ENCODE assay signal across 9 mouse cellular contexts in genomic region chr5:49090122-49090680, GRCm38 (mm10).
DNase-seq lines count a peak whose midpoint lies in the region; ATAC-seq and TF ChIP-seq lines count a peak whose summit lies in the region.
"Had no signal": no experiment of that assay in that cellular context is flagged by ENCODE, and none has a peak within 500 bp of the region (broad histone marks: within the 10 kb centered on the region; RNA-seq: fewer than 3 reads in every experiment).

No protein-coding gene starts in this region.

- ATAC-seq in forebrain, embryonic 12.5 days (ENCODE audit: low FRiP score) = peak; percentile 84
- peak; percentile 84; the same call in 1 of the 2 replicates for ATAC-seq in lung, embryonic 14.5 days (ENCODE audit: insufficient read depth)

- H3K9ac ChIP-seq in MEL (ENCODE audit: control insufficient read depth, low read depth, low read length, poor library complexity, severe bottlenecking) = no peak overlapping the region
- H3K9ac ChIP-seq in forebrain, embryonic 12.5 days = no peak overlapping the region
- no peak overlapping the region for H3K9ac ChIP-seq in lung, embryonic 14.5 days

- no peaks in the 10 kb centered on the region for H3K4me1 ChIP-seq in MEL (ENCODE audit: control insufficient read depth in 1 of 2, insufficient read depth in 2 of 2, low read length in 2 of 2)
- H3K4me1 ChIP-seq in forebrain, embryonic 12.5 days = no peaks in the 10 kb centered on the region
- no peaks in the 10 kb centered on the region for H3K4me1 ChIP-seq in lung, embryonic 14.5 days (ENCODE audit: insufficient read depth)

- no peaks in the 10 kb centered on the region for H3K27me3 ChIP-seq in MEL (ENCODE audit: control insufficient read depth in 1 of 2, insufficient read depth in 2 of 2, low read length in 2 of 2)
- no peaks in the 10 kb centered on the region for H3K27me3 ChIP-seq in forebrain, embryonic 12.5 days
- H3K27me3 ChIP-seq in lung, embryonic 14.5 days (ENCODE audit: insufficient read depth, low read length) = no peaks in the 10 kb centered on the region

- H3K4me3 ChIP-seq in MEL (ENCODE audit: control insufficient read depth in 1 of 2, insufficient read depth in 1 of 2, low read depth in 2 of 2, low read length in 2 of 2) = no peak overlapping the region
- no peak overlapping the region for H3K4me3 ChIP-seq in forebrain, embryonic 12.5 days (replicated peaks)
- no peak overlapping the region for H3K4me3 ChIP-seq in lung, embryonic 14.5 days (ENCODE audit: low read depth, low read length)

- peak; percentile 72 for TF ChIP-seq RAD21 in MEL (IDR thresholded peaks at IDR 0.05; ENCODE audit: low read depth, low read length)

- no peaks in the 10 kb centered on the region for H3K79me2 ChIP-seq in MEL (ENCODE audit: control insufficient read depth, insufficient read depth, low read length, poor library complexity)

- H3K9me3 ChIP-seq in MEL (replicated peaks; ENCODE audit: insufficient read depth, low read length) = no peaks in the 10 kb centered on the region
- no peaks in the 10 kb centered on the region for H3K9me3 ChIP-seq in forebrain, embryonic 12.5 days
- no peaks in the 10 kb centered on the region for H3K9me3 ChIP-seq in lung, embryonic 14.5 days (ENCODE audit: low read depth, low read length)

- no peak overlapping the region for H3K27ac ChIP-seq in MEL (ENCODE audit: control insufficient read depth, low read depth, low read length)
- H3K27ac ChIP-seq in forebrain, embryonic 12.5 days = no peak overlapping the region
- H3K27ac ChIP-seq in lung, embryonic 14.5 days (ENCODE audit: low read depth) = no peak overlapping the region
- H3K27ac ChIP-seq: macrophage had no signal

- no peak for TF ChIP-seq POLR2A in MEL (IDR thresholded peaks at IDR 0.05; ENCODE audit: control insufficient read depth in 1 of 2, insufficient read depth in 1 of 2, low read depth in 1 of 2, low read length in 2 of 2, poor library complexity in 1 of 2)

- H3K4me2 ChIP-seq in forebrain, embryonic 12.5 days = no peak overlapping the region
- no peak overlapping the region for H3K4me2 ChIP-seq in lung, embryonic 14.5 days

- TF ChIP-seq CTCF in MEL (IDR thresholded peaks at IDR 0.05 in 2 of 3, conservative IDR thresholded peaks at IDR 0.05 in 1 of 3; ENCODE audit: control insufficient read depth in 1 of 3, insufficient read depth in 1 of 3, low read depth in 2 of 3, low read length in 3 of 3, poor library complexity in 1 of 3, severe bottlenecking in 1 of 3) = peak; percentile 55 to 82 (median 78)
- TF ChIP-seq CTCF in lung, embryonic 14.5 days (IDR thresholded peaks at IDR 0.05; ENCODE audit: low read depth) = peak; percentile 92

- DNase-seq in MEL (ENCODE audit: low read depth, low spot score) = peak; percentile 72
- peak; percentile 47 for DNase-seq in c-Kit-positive CD71-negative TER-119-negative erythroid progenitor cells, embryonic 14.5 days (ENCODE audit: low read depth)
- DNase-seq in heart, postnatal 4 days = peak; percentile 83
- peak; percentile 93 for DNase-seq in layer of hippocampus, adult 11-12 months (ENCODE audit: low spot score)
- DNase-seq in lung, embryonic 14.5 days = peak; percentile 95
- peak; percentile 50 for DNase-seq in retina, adult 2 months (ENCODE audit: low read depth, low spot score)
- DNase-seq in urinary bladder, postnatal 25 days (ENCODE audit: low spot score) = peak; percentile 70

- no peak for TF ChIP-seq EP300 in MEL (IDR thresholded peaks at IDR 0.05; ENCODE audit: low read depth in 1 of 2, low read length in 2 of 2)

- 15% methylated on average over 6 of the region's 6 CpGs for WGBS in forebrain, embryonic 12.5 days
- 7% methylated on average over 6 of the region's 6 CpGs for WGBS in lung, embryonic 14.5 days

- H3K36me3 ChIP-seq in MEL (ENCODE audit: control insufficient read depth in 1 of 2, insufficient read depth in 2 of 2, low read length in 2 of 2) = no peaks in the 10 kb centered on the region
- no peaks in the 10 kb centered on the region for H3K36me3 ChIP-seq in forebrain, embryonic 12.5 days (replicated peaks)
- H3K36me3 ChIP-seq in lung, embryonic 14.5 days (ENCODE audit: insufficient read depth) = no peaks in the 10 kb centered on the region

TF ChIP-seq in MEL, 35 proteins besides CTCF, POLR2A, EP300 and RAD21:
- TF ChIP-seq USF1 (IDR thresholded peaks at IDR 0.05; ENCODE audit: low read depth, low read length) = no peak
- peak; percentile 64 for TF ChIP-seq SMC3 (IDR thresholded peaks at IDR 0.05; ENCODE audit: low read depth, low read length)
- no peak for TF ChIP-seq USF2 (IDR thresholded peaks at IDR 0.05; ENCODE audit: borderline replicate concordance in 1 of 2, insufficient read depth in 1 of 2, low read depth in 1 of 2, low read length in 2 of 2)
- TF ChIP-seq ETS1 (IDR thresholded peaks at IDR 0.05; ENCODE audit: low read depth, low read length) = no peak
- no peak for TF ChIP-seq NELFE (IDR thresholded peaks at IDR 0.05; ENCODE audit: low read depth, low read length)
- TF ChIP-seq MAFK (IDR thresholded peaks at IDR 0.05; ENCODE audit: borderline replicate concordance, low read depth, low read length) = no peak
- TF ChIP-seq POLR2AphosphoS5 (IDR thresholded peaks at IDR 0.05; ENCODE audit: borderline replicate concordance, low read depth, low read length) = no peak
- TF ChIP-seq ZC3H11A (IDR thresholded peaks at IDR 0.05; ENCODE audit: low read depth, low read length) = peak; percentile 53; the same call in 1 of the 2 replicates
- TF ChIP-seq CHD1 (IDR thresholded peaks at IDR 0.05; ENCODE audit: low read depth, low read length) = no peak
- TF ChIP-seq ZNF384 (IDR thresholded peaks at IDR 0.05; ENCODE audit: low read depth, low read length) = peak; percentile 83
- no peak for TF ChIP-seq TCF12 (IDR thresholded peaks at IDR 0.05; ENCODE audit: low read depth, low read length)
- no peak for TF ChIP-seq RCOR1 (IDR thresholded peaks at IDR 0.05; ENCODE audit: low read depth, low read length)
- no peak for TF ChIP-seq BHLHE40 (IDR thresholded peaks at IDR 0.05; ENCODE audit: borderline replicate concordance, low read depth, low read length)
- no peak for TF ChIP-seq SIN3A (IDR thresholded peaks at IDR 0.05; ENCODE audit: low read length)
